Mouse (Mus musculus) fibroblast of lung, adult 2 months (primary cell): ENCODE measurements at regions not wholly inside any gene's neighbourhood (a gene's known extent, or its start where the extent isn't known, plus 50 kb on each side); places are given as distances from the start of the nearest gene placed in this dataset.
"Not testable (repeated sequence)": the region's sequence is repeated elsewhere in the genome, so short reads cannot be mapped to it uniquely, and the experiment has no call there.

Source experiments
- DNase-seq: peaks from one replicate; pipeline ENCODE4 v3.0.0-alpha.2; 2011; ENCODE audit warnings: low read depth

DNA sequence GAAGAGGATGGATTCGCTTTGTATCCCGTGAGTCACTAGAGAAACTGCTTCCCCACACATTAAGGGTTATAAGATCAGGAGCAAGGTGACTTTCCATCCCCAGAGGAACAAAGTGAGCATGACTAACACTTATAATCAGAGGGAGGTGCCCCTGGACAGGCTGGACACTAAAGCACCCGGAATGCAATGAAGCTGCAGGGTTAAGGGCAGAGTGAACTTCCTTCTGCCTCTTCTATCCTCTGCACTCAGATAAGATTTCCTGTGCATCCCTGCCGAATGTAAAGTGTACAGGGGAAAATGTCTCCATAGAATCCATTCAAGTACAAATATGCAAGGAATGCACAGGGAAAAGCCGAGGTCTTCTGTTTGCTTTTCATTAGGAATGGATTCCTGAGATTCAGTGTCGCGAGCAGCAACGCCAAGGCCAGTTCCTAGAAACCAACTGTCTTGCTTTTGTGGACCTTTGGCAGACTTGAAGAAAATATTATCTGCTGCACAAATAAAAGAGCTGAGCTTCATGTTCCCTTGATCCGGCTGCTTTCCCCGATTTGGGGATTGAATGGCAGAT, 58.5 kb upstream of the Fbxl7 start:
- DNase-seq: no peak

DNA sequence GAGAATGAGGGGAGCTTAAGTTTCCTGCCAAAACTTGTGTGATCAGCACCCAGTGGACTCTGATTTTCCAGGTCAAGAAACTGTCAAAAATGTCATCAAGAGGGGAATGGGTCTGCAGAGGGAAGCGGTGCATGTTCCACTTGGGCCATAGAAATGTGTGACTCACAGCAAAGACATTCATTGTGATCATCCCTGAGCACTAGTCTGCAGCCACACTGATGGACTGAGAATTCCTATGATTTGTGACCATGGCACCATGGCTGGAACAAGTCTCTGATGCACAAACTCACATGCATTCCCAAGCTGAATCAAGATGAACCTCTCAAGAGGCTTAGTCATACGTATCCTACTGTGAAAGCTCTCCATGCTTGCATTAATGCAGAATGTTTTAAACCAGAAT, 63.6 kb upstream of the Fbxl7 start:
- DNase-seq: no peak

DNA sequence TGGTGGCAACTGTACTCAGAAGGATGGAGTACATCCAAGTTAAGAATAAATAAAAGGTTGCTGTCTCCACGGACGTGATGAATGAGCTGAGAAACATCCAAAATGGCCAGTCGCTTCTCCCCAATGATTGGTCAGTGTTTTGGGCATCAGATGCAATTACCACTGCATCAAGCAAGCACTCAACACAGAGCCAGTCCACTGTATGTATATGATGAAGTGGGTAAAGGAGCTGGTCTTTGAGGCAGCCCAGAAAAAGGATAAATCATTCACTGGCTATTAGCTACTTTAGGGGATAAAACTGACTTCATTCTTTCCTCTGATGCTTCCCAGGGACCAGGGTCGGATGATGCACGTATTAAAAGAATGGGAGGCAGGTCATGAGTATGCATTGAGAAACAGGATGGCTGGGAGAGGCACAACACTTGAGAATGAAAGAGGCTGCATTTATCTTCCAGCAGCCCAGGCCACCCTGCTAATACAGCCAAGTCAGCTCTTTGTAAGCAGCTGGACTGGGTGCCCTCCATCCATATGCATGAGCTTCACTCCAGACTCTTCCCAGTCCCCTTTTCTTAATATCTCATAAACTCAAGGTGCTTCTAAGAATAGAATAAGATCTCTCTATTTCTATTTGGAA, 73.1 kb upstream of the Fbxl7 start:
- DNase-seq: no peak

GRCm38 (mm10) chr15:26970770-26971169, 75.4 kb upstream of the Fbxl7 start:
- DNase-seq: no peak

- no peak for DNase-seq
Observed at GRCm38 (mm10) chr15:26993054-26993453, 97.7 kb upstream of the Fbxl7 start.

- no peak for DNase-seq
Observed at GRCm38 (mm10) chr15:27009069-27009468, 113.7 kb upstream of the Fbxl7 start.

- DNase-seq: peak; percentile 29
Observed at GRCm38 (mm10) chr15:27013906-27014658, 118.7 kb upstream of the Fbxl7 start.

- DNase-seq: no peak
Observed at GRCm38 (mm10) chr15:27014659-27014974, 119.2 kb upstream of the Fbxl7 start.

- no peak for DNase-seq
Observed at GRCm38 (mm10) chr15:27020471-27020870, 125.1 kb upstream of the Fbxl7 start.

- no peak for DNase-seq
Observed at GRCm38 (mm10) chr15:27033261-27033660, 137.9 kb upstream of the Fbxl7 start.

GRCm38 (mm10) chr15:27043788-27044187, 148.4 kb upstream of the Fbxl7 start:
- no peak for DNase-seq

GRCm38 (mm10) chr15:27050673-27051072, 155.3 kb upstream of the Fbxl7 start:
- no peak for DNase-seq

DNA sequence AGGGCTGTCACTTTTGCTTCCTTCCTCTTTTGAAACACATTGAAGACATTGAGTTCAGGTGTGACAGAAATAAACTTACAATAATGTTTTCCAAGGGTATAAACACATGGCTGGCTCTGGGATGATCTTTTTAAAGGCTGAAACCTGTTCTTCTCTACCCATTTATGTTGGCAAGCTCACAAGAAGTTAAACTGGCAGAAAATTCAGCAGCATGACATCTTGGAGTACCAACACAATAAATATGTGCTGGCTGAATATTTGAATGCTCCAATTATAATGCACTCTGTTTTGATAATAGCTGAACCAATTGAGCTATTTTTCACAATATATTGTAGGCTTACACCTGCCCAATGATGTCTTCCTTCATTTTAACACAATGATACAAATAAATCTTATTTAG, 168.1 kb upstream of the Fbxl7 start:
- no peak for DNase-seq

DNA sequence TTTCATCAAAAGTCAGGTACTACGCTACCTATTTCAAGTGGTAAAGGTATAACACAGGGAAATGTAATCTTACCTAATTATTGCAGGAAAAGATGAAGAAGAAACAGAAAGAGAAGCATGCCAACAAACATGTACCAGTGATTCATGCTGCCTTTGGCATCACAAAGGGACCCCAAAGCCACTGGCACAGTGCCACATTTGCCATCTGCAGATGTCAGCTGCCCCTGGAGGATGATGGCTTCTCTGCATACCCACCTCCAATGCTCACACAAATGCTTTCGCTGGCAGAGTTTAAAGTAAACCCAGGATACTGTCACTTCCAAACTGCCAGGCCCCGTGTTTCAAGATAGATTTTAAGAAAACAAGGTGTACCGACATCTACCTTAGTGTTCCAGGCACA, 168.6 kb upstream of the Fbxl7 start:
- DNase-seq: no peak

DNA sequence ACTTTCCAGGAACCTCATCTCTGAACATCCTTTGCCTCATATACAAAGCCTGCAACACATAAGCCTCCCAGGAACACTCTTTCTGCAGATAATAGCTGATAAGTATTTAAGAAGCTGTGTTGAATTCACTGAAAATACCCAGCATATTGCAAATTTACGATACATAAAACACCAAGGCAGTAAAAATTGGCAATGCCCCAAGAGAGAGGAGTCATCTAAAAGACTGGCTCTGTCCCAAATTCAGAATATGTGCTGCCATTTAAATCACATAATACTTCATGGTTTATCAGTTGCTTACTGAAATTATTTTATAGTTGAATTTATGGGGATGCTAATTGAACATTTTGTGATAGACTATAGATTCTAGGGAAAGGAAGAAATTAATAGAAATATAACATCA, 172.3 kb upstream of the Fbxl7 start:
- no peak for DNase-seq

DNA sequence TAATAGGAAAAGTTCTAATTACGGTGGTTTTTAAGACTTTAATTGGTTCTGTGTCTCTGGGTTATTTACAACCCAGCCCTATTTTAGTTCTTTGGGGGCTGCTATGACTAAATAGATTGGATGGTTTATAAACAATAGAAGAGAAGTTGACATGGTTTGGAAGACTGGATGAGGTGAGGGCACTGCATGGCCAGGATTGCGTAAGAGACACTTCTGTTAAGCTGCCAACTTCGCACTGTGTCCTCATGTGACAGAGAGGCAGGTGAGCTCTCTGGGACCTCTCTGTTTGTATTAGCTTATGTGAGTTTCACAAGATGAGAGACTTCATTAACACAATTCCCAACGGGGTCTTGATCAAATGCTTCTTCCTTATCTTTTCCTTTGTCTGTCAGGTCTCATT, 182.5 kb upstream of the Fbxl7 start:
- DNase-seq: no peak

DNA sequence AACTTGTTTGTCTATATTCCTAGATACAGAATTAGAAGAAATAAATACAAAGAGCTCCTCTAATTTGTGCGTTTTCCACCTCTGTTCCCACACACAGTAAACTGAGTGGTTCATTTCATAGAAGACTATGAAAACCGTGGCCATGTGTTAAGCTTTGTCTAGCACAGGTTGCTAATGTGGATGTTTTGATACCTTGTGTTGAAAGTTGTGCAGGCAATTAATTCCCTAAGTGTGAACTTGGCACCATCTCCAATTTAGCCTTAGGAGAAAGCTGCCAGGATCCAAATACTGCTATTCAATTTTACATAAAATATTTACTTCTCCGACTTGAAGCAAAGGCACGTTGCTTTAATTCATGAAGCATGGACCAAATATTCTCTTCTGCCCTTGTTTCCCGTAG, 187.4 kb upstream of the Fbxl7 start:
- no peak for DNase-seq

- DNase-seq: no peak
Observed at GRCm38 (mm10) chr15:27083596-27083995, 188.2 kb upstream of the Fbxl7 start.

DNA sequence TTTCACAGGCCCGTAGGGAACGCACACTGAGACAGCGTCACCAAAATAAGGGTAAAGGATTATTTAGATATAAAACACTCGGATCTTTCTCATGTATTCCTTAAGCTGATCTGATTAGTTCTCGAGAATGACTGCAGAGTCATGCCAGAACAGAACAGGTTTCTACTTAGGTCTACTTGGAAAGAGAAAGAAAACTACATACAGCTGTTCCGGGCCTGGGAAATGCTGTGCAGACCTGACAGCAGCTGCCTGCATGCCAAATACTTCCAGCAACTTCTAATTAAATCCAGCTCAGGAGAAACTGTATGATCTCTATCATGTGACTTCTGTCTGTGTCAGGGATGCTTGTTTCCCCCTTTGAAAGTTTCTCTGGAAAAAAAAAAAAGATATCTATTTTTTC, 193.8 kb upstream of the Fbxl7 start:
- DNase-seq: no peak

DNA sequence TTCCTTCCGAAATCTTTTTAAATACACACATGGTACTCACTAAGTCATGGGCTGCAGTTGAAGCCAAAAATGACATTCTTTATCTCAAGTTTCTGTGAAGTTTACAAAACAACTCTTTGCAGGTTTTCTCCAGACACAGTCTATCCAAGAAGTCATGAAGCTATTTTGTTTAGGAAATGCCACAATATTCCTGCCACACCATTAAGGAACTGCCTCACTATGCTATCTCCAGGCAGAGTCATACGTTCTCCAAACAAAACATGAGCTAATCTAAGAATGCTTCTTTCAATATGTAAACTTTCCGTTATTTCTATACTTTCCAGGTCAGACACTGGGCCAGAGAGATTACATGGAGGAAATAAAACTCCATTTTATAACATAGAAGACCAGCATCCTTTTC, 198.7 kb upstream of the Fbxl7 start:
- DNase-seq: no peak

DNA sequence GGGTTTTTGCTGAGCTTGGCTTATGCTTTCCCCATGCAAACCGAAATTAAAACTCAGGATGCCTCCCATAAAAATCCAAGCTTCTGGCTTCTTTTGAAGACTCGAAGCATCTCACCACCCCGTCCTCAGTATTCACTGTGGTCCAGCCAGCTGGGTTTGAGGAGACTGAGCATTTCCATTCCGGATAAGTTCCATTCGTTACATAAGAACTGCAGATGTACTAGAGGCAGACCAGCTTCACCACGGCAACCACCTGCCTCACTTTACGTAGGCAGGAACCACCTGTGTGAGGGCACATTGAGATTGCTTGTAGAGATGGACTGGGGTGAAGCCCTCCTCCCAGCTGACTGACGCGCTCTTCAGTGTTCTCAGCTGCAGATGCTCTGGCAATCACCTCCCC, 199.9 kb upstream of the Fbxl7 start:
- DNase-seq: no peak

- DNase-seq: not testable (repeated sequence)
Observed at GRCm38 (mm10) chr15:27101610-27102009, 206.2 kb upstream of the Fbxl7 start.

- DNase-seq: no peak
Observed at GRCm38 (mm10) chr15:27109130-27109529, 213.8 kb upstream of the Fbxl7 start.

- DNase-seq: no peak
Observed at GRCm38 (mm10) chr15:27129697-27130096, 234.3 kb upstream of the Fbxl7 start.
